Comparison of ENCODE assay signal across 24 mouse cellular contexts in the genomic region with DNA sequence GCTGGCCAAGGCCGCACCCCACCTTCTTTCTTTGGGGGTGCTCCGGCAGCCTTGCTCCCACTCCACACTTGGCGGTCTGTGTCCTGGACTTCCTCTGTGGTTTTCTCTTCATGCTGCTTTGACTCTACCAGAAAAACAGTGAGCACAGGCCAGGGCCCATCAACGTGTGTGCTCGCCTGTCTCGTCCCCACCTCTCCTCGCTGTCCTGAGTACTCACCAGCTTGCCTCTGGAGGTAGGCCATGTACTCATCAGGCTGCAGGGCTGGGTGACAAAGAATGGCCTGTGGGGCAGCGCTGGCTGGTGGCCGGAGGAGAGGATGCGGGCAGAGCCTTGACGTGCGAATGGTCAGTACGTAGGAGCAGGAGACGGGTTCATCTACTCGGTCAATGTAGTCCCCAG. TPM values are rescaled to one million over a fixed set of nuclear protein-coding genes. Genes with fewer than 3 reads are reported as not detected.
DNase-seq lines count a peak whose midpoint lies in the region; ATAC-seq and TF ChIP-seq lines count a peak whose summit lies in the region.
"Had no signal": no experiment of that assay in that cellular context is flagged by ENCODE, and none has a peak within 500 bp of the region (broad histone marks: within the 10 kb centered on the region; RNA-seq: fewer than 3 reads in every experiment).

No protein-coding gene starts in this region.

- H3K27me3 ChIP-seq in intestine, embryonic 14.5 days (replicated peaks; ENCODE audit: control insufficient read depth, insufficient read depth, low read length): no peaks in the 10 kb centered on the region
- no peaks in the 10 kb centered on the region for H3K27me3 ChIP-seq in intestine, embryonic 16.5 days (replicated peaks; ENCODE audit: control insufficient read depth, insufficient read depth, low read length)
- no peaks in the 10 kb centered on the region for H3K27me3 ChIP-seq in liver, postnatal 0 days (ENCODE audit: insufficient read depth, low read length)
- H3K27me3 ChIP-seq: forebrain, embryonic 13.5 days; intestine, embryonic 15.5 days; limb, embryonic 13.5 days; neural tube, embryonic 12.5 days had no signal

- H3K27ac ChIP-seq in intestine, embryonic 14.5 days (ENCODE audit: low read depth): no peak overlapping the region
- no peak overlapping the region for H3K27ac ChIP-seq in intestine, embryonic 16.5 days (ENCODE audit: low read length)
- no peak overlapping the region for H3K27ac ChIP-seq in liver, postnatal 0 days (ENCODE audit: low read depth)
- H3K27ac ChIP-seq: forebrain, embryonic 13.5 days; intestine, embryonic 15.5 days; limb, embryonic 13.5 days; neural tube, embryonic 12.5 days had no signal

- no peak for DNase-seq in intestine, embryonic 14.5 days (ENCODE audit: low spot score)
- no peak for DNase-seq in liver, postnatal 0 days
- DNase-seq in gastrocnemius, postnatal 25 days: no peak
- DNase-seq: adrenal gland, postnatal 14 days; cerebellum, adult 11-12 months; cerebellum, adult 9-11 months; heart, postnatal 14 days; kidney, adult 8-10 months; kidney, postnatal 10 days; thymus, adult 2 months; thymus, postnatal 4 days had no signal

- peaks cover 36% of the 10 kb centered on the region for H3K36me3 ChIP-seq in intestine, embryonic 14.5 days (ENCODE audit: control insufficient read depth, insufficient read depth, low read length)
- peaks cover 13% of the 10 kb centered on the region for H3K36me3 ChIP-seq in intestine, embryonic 16.5 days (ENCODE audit: control insufficient read depth, insufficient read depth, low read length)
- H3K36me3 ChIP-seq in liver, postnatal 0 days (replicated peaks; ENCODE audit: insufficient read depth, low read length): peaks cover 53% of the 10 kb centered on the region
- H3K36me3 ChIP-seq: intestine, embryonic 15.5 days had no signal

- no peak overlapping the region for H3K4me3 ChIP-seq in intestine, embryonic 14.5 days (ENCODE audit: low read depth, low read length)
- H3K4me3 ChIP-seq in intestine, embryonic 16.5 days (ENCODE audit: low read length): no peak overlapping the region
- no peak overlapping the region for H3K4me3 ChIP-seq in liver, postnatal 0 days (ENCODE audit: low read depth, low read length)
- H3K4me3 ChIP-seq: forebrain, embryonic 13.5 days; intestine, embryonic 15.5 days; limb, embryonic 13.5 days; myocyte; neural tube, embryonic 12.5 days had no signal

- no peaks in the 10 kb centered on the region for H3K9me3 ChIP-seq in intestine, embryonic 14.5 days (ENCODE audit: control insufficient read depth, low read length)
- no peaks in the 10 kb centered on the region for H3K9me3 ChIP-seq in intestine, embryonic 16.5 days (ENCODE audit: control insufficient read depth, low read length)
- H3K9me3 ChIP-seq in liver, postnatal 0 days (ENCODE audit: low read length): no peaks in the 10 kb centered on the region
- H3K9me3 ChIP-seq: forebrain, embryonic 13.5 days; intestine, embryonic 15.5 days; limb, embryonic 13.5 days; neural tube, embryonic 12.5 days had no signal

- no peak overlapping the region for H3K4me2 ChIP-seq in intestine, embryonic 14.5 days (ENCODE audit: low read length)
- no peak overlapping the region for H3K4me2 ChIP-seq in intestine, embryonic 16.5 days (ENCODE audit: low read depth, low read length)
- no peak overlapping the region for H3K4me2 ChIP-seq in liver, postnatal 0 days (ENCODE audit: low read depth, low read length)
- H3K4me2 ChIP-seq: forebrain, embryonic 13.5 days; intestine, embryonic 15.5 days; limb, embryonic 13.5 days; midbrain, embryonic 11.5 days; neural tube, embryonic 12.5 days had no signal

- 91% methylated on average over 15 of the region's 15 CpGs for WGBS in intestine, embryonic 14.5 days
- WGBS in intestine, embryonic 16.5 days: 93% methylated on average over 15 of the region's 15 CpGs
- 72% methylated on average over 15 of the region's 15 CpGs for WGBS in liver, postnatal 0 days (ENCODE audit: insufficient replicate concordance)

- no peak for TF ChIP-seq EP300 in liver, postnatal 0 days (IDR thresholded peaks at IDR 0.05; ENCODE audit: low read depth)

- 0 out of 2 replicates have a peak, but pooled peaks have one; percentile 22 for ATAC-seq in intestine, embryonic 14.5 days (replicated peaks; ENCODE audit: low FRiP score, low TSS enrichment, low read depth)
- ATAC-seq in intestine, embryonic 16.5 days: no peak
- ATAC-seq in common myeloid progenitor, adult 5-6 weeks (replicated peaks; ENCODE audit: low read depth, poor library complexity, severe bottlenecking): peak; percentile 23
- ATAC-seq in liver, postnatal 0 days: peak; percentile 14
- ATAC-seq in monocyte, adult 5-6 weeks (replicated peaks; ENCODE audit: insufficient number of reproducible peaks, low FRiP score, low TSS enrichment, poor library complexity, severe bottlenecking): peak; percentile 22
- ATAC-seq in erythroblast, adult 5-6 weeks (replicated peaks; ENCODE audit: low FRiP score, poor library complexity, severe bottlenecking): no peak
- ATAC-seq: forebrain, embryonic 13.5 days; hindbrain, embryonic 16.5 days; intestine, embryonic 15.5 days; midbrain, embryonic 16.5 days had no signal

- no peak for TF ChIP-seq CTCF in liver, postnatal 0 days (IDR thresholded peaks at IDR 0.05; ENCODE audit: low read depth)

- H3K9ac ChIP-seq in intestine, embryonic 14.5 days (ENCODE audit: low read length): no peak overlapping the region
- H3K9ac ChIP-seq in intestine, embryonic 16.5 days (ENCODE audit: low read depth, low read length): no peak overlapping the region
- no peak overlapping the region for H3K9ac ChIP-seq in liver, postnatal 0 days (replicated peaks)
- H3K9ac ChIP-seq: forebrain, embryonic 13.5 days; intestine, embryonic 15.5 days; limb, embryonic 13.5 days; neural tube, embryonic 12.5 days had no signal

- H3K4me1 ChIP-seq in intestine, embryonic 14.5 days (replicated peaks; ENCODE audit: control insufficient read depth, insufficient read depth, low read length): no peaks in the 10 kb centered on the region
- H3K4me1 ChIP-seq in intestine, embryonic 16.5 days (ENCODE audit: control insufficient read depth, insufficient read depth, low read length): no peaks in the 10 kb centered on the region
- peaks cover 17% of the 10 kb centered on the region for H3K4me1 ChIP-seq in liver, postnatal 0 days (ENCODE audit: insufficient read depth)
- H3K4me1 ChIP-seq: intestine, embryonic 15.5 days; limb, embryonic 13.5 days; neural tube, embryonic 12.5 days had no signal

RNA-seq across cellular contexts. Expression of gene Os9, which starts 21.1 kb away (rescaled TPM):
- polyA plus RNA-seq in intestine, embryonic 14.5 days (2014; fragmentation: Nextera tagmentation; extraction: Ambion mirVana): 47.6 and 51.6 TPM in 2 replicates
- 110 and 116 TPM in 2 replicates for polyA plus RNA-seq in intestine, embryonic 16.5 days (2015; fragmentation: Nextera tagmentation; extraction: Ambion mirVana)
- 159 TPM in 2 replicates for total RNA-seq in common myeloid progenitor, adult 5-6 weeks (2017)
- 78.8 and 81.4 TPM in 2 replicates for polyA plus RNA-seq in liver, postnatal 0 days (2015; fragmentation: Nextera tagmentation; extraction: Ambion mirVana)
- total RNA-seq in monocyte, adult 5-6 weeks (2017): 253 to 285 TPM (median 262 TPM) in 3 replicates
- 10 to 100 TPM; 11.3 to 13.9 TPM for total RNA-seq in gastrocnemius, postnatal 25 days (2021)
- total RNA-seq in erythroblast, adult 5-6 weeks (2015; ENCODE audit: low replicate concordance): 15.0 and 17.1 TPM in 2 replicates
- 59.5 and 60.7 TPM in 2 replicates for total RNA-seq in erythroblast, adult 5-6 weeks (2017; ENCODE audit: low replicate concordance)

RNA-seq across cellular contexts. Expression of gene Agap2, which starts 24.8 kb away (rescaled TPM):
- polyA plus RNA-seq in intestine, embryonic 14.5 days (2014; fragmentation: Nextera tagmentation; extraction: Ambion mirVana): 0.23 and 0.26 TPM in 2 replicates
- polyA plus RNA-seq in intestine, embryonic 16.5 days (2015; fragmentation: Nextera tagmentation; extraction: Ambion mirVana): 0.05 and 0.21 TPM in 2 replicates
- total RNA-seq in common myeloid progenitor, adult 5-6 weeks (2017): 40.8 and 56.1 TPM in 2 replicates
- polyA plus RNA-seq in liver, postnatal 0 days (2015; fragmentation: Nextera tagmentation; extraction: Ambion mirVana): 0.33 and 0.88 TPM in 2 replicates
- 31.1 to 112 TPM (median 48.9 TPM) in 3 replicates for total RNA-seq in monocyte, adult 5-6 weeks (2017)
- 1 to 10 TPM; 2.0 to 2.4 TPM for total RNA-seq in gastrocnemius, postnatal 25 days (2021)
- total RNA-seq in erythroblast, adult 5-6 weeks (2015; ENCODE audit: low replicate concordance): 1.9 and 6.5 TPM in 2 replicates
- total RNA-seq in erythroblast, adult 5-6 weeks (2017; ENCODE audit: low replicate concordance): 2.0 and 4.0 TPM in 2 replicates

RNA-seq across cellular contexts. Expression of gene Tspan31, which starts 29.8 kb away (rescaled TPM):
- 92.4 and 114 TPM in 2 replicates for polyA plus RNA-seq in intestine, embryonic 14.5 days (2014; fragmentation: Nextera tagmentation; extraction: Ambion mirVana)
- polyA plus RNA-seq in intestine, embryonic 16.5 days (2015; fragmentation: Nextera tagmentation; extraction: Ambion mirVana): 189 and 206 TPM in 2 replicates
- 49.9 and 62.2 TPM in 2 replicates for total RNA-seq in common myeloid progenitor, adult 5-6 weeks (2017)
- 224 and 230 TPM in 2 replicates for polyA plus RNA-seq in liver, postnatal 0 days (2015; fragmentation: Nextera tagmentation; extraction: Ambion mirVana)
- 38.1 to 49.9 TPM (median 47.0 TPM) in 3 replicates for total RNA-seq in monocyte, adult 5-6 weeks (2017)
- total RNA-seq in gastrocnemius, postnatal 25 days (2021): 10 to 100 TPM; 24.1 to 28.8 TPM
- total RNA-seq in erythroblast, adult 5-6 weeks (2015; ENCODE audit: low replicate concordance): 25.3 and 30.4 TPM in 2 replicates
- 8.6 and 19.0 TPM in 2 replicates for total RNA-seq in erythroblast, adult 5-6 weeks (2017; ENCODE audit: low replicate concordance)

RNA-seq across cellular contexts. Expression of gene Cdk4, which starts 36.5 kb away (rescaled TPM):
- polyA plus RNA-seq in intestine, embryonic 14.5 days (2014; fragmentation: Nextera tagmentation; extraction: Ambion mirVana): 1,915 and 2,068 TPM in 2 replicates
- polyA plus RNA-seq in intestine, embryonic 16.5 days (2015; fragmentation: Nextera tagmentation; extraction: Ambion mirVana): 1,474 and 1,595 TPM in 2 replicates
- 723 and 923 TPM in 2 replicates for total RNA-seq in common myeloid progenitor, adult 5-6 weeks (2017)
- 209 and 225 TPM in 2 replicates for polyA plus RNA-seq in liver, postnatal 0 days (2015; fragmentation: Nextera tagmentation; extraction: Ambion mirVana)
- total RNA-seq in monocyte, adult 5-6 weeks (2017): 23.3 to 49.4 TPM (median 23.9 TPM) in 3 replicates
- total RNA-seq in gastrocnemius, postnatal 25 days (2021): 10 to 100 TPM; 43.3 to 46.9 TPM
- 83.0 and 90.1 TPM in 2 replicates for total RNA-seq in erythroblast, adult 5-6 weeks (2015; ENCODE audit: low replicate concordance)
- total RNA-seq in erythroblast, adult 5-6 weeks (2017; ENCODE audit: low replicate concordance): 43.8 and 71.5 TPM in 2 replicates

RNA-seq across cellular contexts. Expression of gene March9, which starts 39.9 kb away (rescaled TPM):
- 1.4 and 1.9 TPM in 2 replicates for polyA plus RNA-seq in intestine, embryonic 14.5 days (2014; fragmentation: Nextera tagmentation; extraction: Ambion mirVana)
- polyA plus RNA-seq in intestine, embryonic 16.5 days (2015; fragmentation: Nextera tagmentation; extraction: Ambion mirVana): 0.40 and 0.50 TPM in 2 replicates
- 0.23 TPM in 1 of 2 replicates, not detected in the other for total RNA-seq in common myeloid progenitor, adult 5-6 weeks (2017)
- polyA plus RNA-seq in liver, postnatal 0 days (2015; fragmentation: Nextera tagmentation; extraction: Ambion mirVana): 0.04 and 0.06 TPM in 2 replicates
- total RNA-seq in monocyte, adult 5-6 weeks (2017): 1.6 TPM in 1 of 3 replicates, not detected in the others
- under 1 TPM; 0.62 to 0.82 TPM for total RNA-seq in gastrocnemius, postnatal 25 days (2021)
- not detected in 2 replicates for total RNA-seq in erythroblast, adult 5-6 weeks (2015; ENCODE audit: low replicate concordance)
- total RNA-seq in erythroblast, adult 5-6 weeks (2017; ENCODE audit: low replicate concordance): not detected in 2 replicates
- polyA plus RNA-seq: liver, embryonic 16.5 days had no signal

Comparison
In these comparisons a context has a peak if more than half of its experiments do, and no peak if none do; other contexts are left out.
1. ATAC-seq: peak in intestine, embryonic 14.5 days (single experiment), common myeloid progenitor, adult 5-6 weeks (single experiment), liver, postnatal 0 days (single experiment) and monocyte, adult 5-6 weeks (single experiment); none in intestine, embryonic 16.5 days (single experiment) and erythroblast, adult 5-6 weeks (single experiment).